In the genomic region with DNA sequence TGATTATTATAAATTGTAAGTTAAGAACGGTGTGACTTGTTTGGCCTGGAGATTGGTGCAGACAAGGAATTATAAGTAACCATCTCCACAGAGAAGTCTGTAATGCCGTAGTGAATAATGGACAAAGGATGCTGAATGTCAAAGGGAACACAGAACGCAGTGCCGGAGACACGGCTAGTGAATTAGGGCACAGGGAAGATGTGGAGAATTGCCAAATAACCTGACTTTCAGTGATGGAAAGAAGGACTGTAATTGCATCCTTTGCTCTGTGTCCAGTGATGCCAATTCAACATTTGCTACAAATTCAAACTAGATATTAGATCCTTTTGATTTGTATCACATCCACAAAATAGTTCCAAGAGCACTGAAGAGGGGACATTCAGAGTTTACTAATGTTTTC, we compare ENCODE assay signal across 27 mouse cellular contexts.
DNase-seq lines count a peak whose midpoint lies in the region; ATAC-seq and TF ChIP-seq lines count a peak whose summit lies in the region.
"Had no signal": no experiment of that assay in that cellular context is flagged by ENCODE, and none has a peak within 500 bp of the region (broad histone marks: within the 10 kb centered on the region; RNA-seq: fewer than 3 reads in every experiment).

No protein-coding gene starts in this region.

- 49% methylated on average over 5 of the region's 5 CpGs for WGBS in hindbrain, postnatal 0 days
- 61% methylated on average over 5 of the region's 5 CpGs for WGBS in hindbrain, embryonic 13.5 days

- no peak for TF ChIP-seq CTCF in hindbrain, postnatal 0 days (IDR thresholded peaks at IDR 0.05; ENCODE audit: low read depth)

- no peaks in the 10 kb centered on the region for H3K9me3 ChIP-seq in hindbrain, postnatal 0 days (ENCODE audit: low read length)
- no peaks in the 10 kb centered on the region for H3K9me3 ChIP-seq in hindbrain, embryonic 13.5 days
- H3K9me3 ChIP-seq: embryonic facial prominence, embryonic 10.5 days; embryonic facial prominence, embryonic 13.5 days; forebrain, embryonic 12.5 days; hindbrain, embryonic 12.5 days had no signal

- H3K4me2 ChIP-seq in hindbrain, postnatal 0 days (ENCODE audit: low read depth, low read length), result no peak overlapping the region
- no peak overlapping the region for H3K4me2 ChIP-seq in hindbrain, embryonic 13.5 days
- H3K4me2 ChIP-seq: embryonic facial prominence, embryonic 13.5 days; forebrain, embryonic 12.5 days; heart, embryonic 11.5 days; hindbrain, embryonic 12.5 days had no signal

- H3K4me1 ChIP-seq in hindbrain, postnatal 0 days (ENCODE audit: insufficient read depth, low read length), result no peaks in the 10 kb centered on the region
- no peaks in the 10 kb centered on the region for H3K4me1 ChIP-seq in hindbrain, embryonic 13.5 days (replicated peaks)
- H3K4me1 ChIP-seq: embryonic facial prominence, embryonic 10.5 days; embryonic facial prominence, embryonic 13.5 days; forebrain, embryonic 12.5 days; hindbrain, embryonic 12.5 days had no signal

- ATAC-seq in hindbrain, postnatal 0 days, result no peak
- ATAC-seq in hindbrain, embryonic 13.5 days (ENCODE audit: low FRiP score), result no peak
- ATAC-seq: activated CD4-positive, CD25-positive, alpha-beta regulatory T cell, adult 4 months; CD4-positive, CD25-positive, alpha-beta regulatory T cell, adult 4 months; forebrain, embryonic 16.5 days; hindbrain, embryonic 16.5 days; inflammation-experienced regulatory T-cells, adult 6 months; intestine, embryonic 16.5 days had no signal

- no peak overlapping the region for H3K27ac ChIP-seq in hindbrain, postnatal 0 days
- H3K27ac ChIP-seq in hindbrain, embryonic 13.5 days, result no peak overlapping the region
- H3K27ac ChIP-seq: embryonic facial prominence, embryonic 10.5 days; embryonic facial prominence, embryonic 13.5 days; forebrain, embryonic 12.5 days; gastrocnemius, adult 2 months; hindbrain, embryonic 12.5 days had no signal

- peak; percentile 23 for DNase-seq in cerebellum, adult 9-11 months
- DNase-seq in cerebellum, postnatal 36 days, result no peak
- peak; percentile 28 for DNase-seq in hindbrain, postnatal 0 days (ENCODE audit: low spot score)
- peak; percentile 43 for DNase-seq in brain, adult 2 months (ENCODE audit: low read depth, low spot score)
- DNase-seq in urinary bladder, postnatal 36 days (ENCODE audit: low spot score in 2 of 2), result no peak
- DNase-seq: adrenal gland, adult 8-10 months; adrenal gland, postnatal 25 days; cerebellum, adult 11-12 months; cerebellum, adult 8-10 months; embryo, embryonic 11 days; gastrocnemius, adult 2 months; gastrocnemius, postnatal 14 days; heart, adult 11 months; kidney, adult 18-20 months had no signal

- no peak overlapping the region for H3K9ac ChIP-seq in hindbrain, postnatal 0 days (replicated peaks; ENCODE audit: low read length)
- H3K9ac ChIP-seq in hindbrain, embryonic 13.5 days, result no peak overlapping the region
- H3K9ac ChIP-seq: embryonic facial prominence, embryonic 13.5 days; forebrain, embryonic 12.5 days; hindbrain, embryonic 12.5 days had no signal

- H3K4me3 ChIP-seq in hindbrain, postnatal 0 days (ENCODE audit: low read length), result no peak overlapping the region
- no peak overlapping the region for H3K4me3 ChIP-seq in hindbrain, embryonic 13.5 days
- H3K4me3 ChIP-seq: embryonic facial prominence, embryonic 10.5 days; embryonic facial prominence, embryonic 13.5 days; erythroblast, embryonic 14.5 days; forebrain, embryonic 12.5 days; gastrocnemius, adult 2 months; hindbrain, embryonic 12.5 days had no signal

- H3K27me3 ChIP-seq in hindbrain, postnatal 0 days (ENCODE audit: insufficient read depth, low read length), result no peaks in the 10 kb centered on the region
- H3K27me3 ChIP-seq in hindbrain, embryonic 13.5 days, result no peaks in the 10 kb centered on the region
- H3K27me3 ChIP-seq: embryonic facial prominence, embryonic 13.5 days; forebrain, embryonic 12.5 days; hindbrain, embryonic 12.5 days had no signal

- H3K36me3 ChIP-seq in hindbrain, postnatal 0 days (ENCODE audit: insufficient read depth, low read length), result no peaks in the 10 kb centered on the region
- no peaks in the 10 kb centered on the region for H3K36me3 ChIP-seq in hindbrain, embryonic 13.5 days
- H3K36me3 ChIP-seq: embryonic facial prominence, embryonic 10.5 days; embryonic facial prominence, embryonic 13.5 days; forebrain, embryonic 12.5 days; hindbrain, embryonic 12.5 days had no signal

Comparison
In these comparisons a context has a peak if more than half of its experiments do, and no peak if none do; other contexts are left out.
1. DNase-seq: peak in cerebellum, adult 9-11 months (single experiment), hindbrain, postnatal 0 days (single experiment) and brain, adult 2 months (single experiment); none in cerebellum, postnatal 36 days (0 of 2) and urinary bladder, postnatal 36 days (0 of 2).